Mouse (Mus musculus) liver, adult 2 months (tissue): Measurements from ENCODE around the gene Mark1. TPM values are rescaled to one million over a fixed set of nuclear protein-coding genes. Genes with fewer than 3 reads are reported as not detected.

Experiments
- DNase-seq: peaks from one replicate; pipeline ENCODE4 v3.0.0-alpha.2; 2011; ENCODE audit warnings: low read depth, low spot score; ENCODE audit errors: extremely low read depth
- H3K27ac ChIP-seq: fragments of 200-500 bp; replicated peaks from 2 replicates; pipeline ENCODE4 v1.5.1; 2012; ENCODE audit warnings: low read depth, mild to moderate bottlenecking, control low read depth, inconsistent platforms, low read length; ENCODE audit not compliant: insufficient read depth
- H3K27me3 ChIP-seq: fragments of 200-500 bp; 2 replicates; pipeline ENCODE4 v1.6.1; 2012; ENCODE audit warnings: mild to moderate bottlenecking, moderate library complexity, low read length, inconsistent platforms; ENCODE audit not compliant: control insufficient read depth, insufficient read depth
- H3K36me3 ChIP-seq: fragments of 200-500 bp; 2 replicates; pipeline ENCODE4 v1.6.1; 2012; ENCODE audit warnings: low read length, inconsistent platforms; ENCODE audit not compliant: control insufficient read depth, insufficient read depth
- H3K4me1 ChIP-seq: fragments of 200-500 bp; 2 replicates; pipeline ENCODE4 v1.6.1; 2011; ENCODE audit warnings: low read length; ENCODE audit not compliant: control insufficient read depth, insufficient read depth
- H3K4me3 ChIP-seq: fragments of 200-500 bp; 2 replicates; pipeline ENCODE4 v1.5.1; 2011; ENCODE audit warnings: low read depth, mild to moderate bottlenecking, control low read depth, low read length, moderate library complexity; ENCODE audit not compliant: insufficient read depth
- H3K79me2 ChIP-seq: fragments of 200-500 bp; 2 replicates; pipeline ENCODE4 v1.6.1; 2012; ENCODE audit warnings: inconsistent platforms, mild to moderate bottlenecking, low read length, moderate library complexity; ENCODE audit not compliant: control insufficient read depth, insufficient read depth
- H3K9ac ChIP-seq: fragments of 200-500 bp; 2 replicates; pipeline ENCODE4 v1.6.1; 2012; ENCODE audit warnings: low read depth, mild to moderate bottlenecking, control low read depth, inconsistent platforms, low read length
- CTCF ChIP-seq: fragments of 200-500 bp; IDR thresholded peaks from 2 replicates; pipeline ENCODE4 v1.5.1; 2011; ENCODE audit warnings: low read depth, low read length, control low read depth
- POLR2A ChIP-seq: fragments of 200-500 bp; IDR thresholded peaks from 2 replicates; pipeline ENCODE4 v1.6.1; 2011; ENCODE audit warnings: low read length, control low read depth; ENCODE audit not compliant: insufficient read depth; ENCODE audit errors: extremely low read depth
- WGBS: fragments of 180-500 bp; shearing (Covaris S2); methylation state at CpG from one replicate; pipeline ENCODE4 v1.1.7; 2018; 5-methylcytosine and 5-hydroxymethylcytosine counted together
- polyA plus RNA-seq: library from polyadenylated mRNA; depleted of rRNA; stranded (reverse); fragments of >200 nt; gene quantifications from 2 replicates; pipeline ENCODE4 v1.2.3, GENCODE M21; 2012
- total RNA-seq: library from RNA; depleted of rRNA; stranded (reverse); fragments of >200 nt; gene quantifications from 2 replicates; pipeline ENCODE4 v1.2.3, GENCODE M21; 2014

Mark1 gene
- total and polyA plus RNA-seq, 2 experiments = 0.46 to 0.64 TPM

DNA sequence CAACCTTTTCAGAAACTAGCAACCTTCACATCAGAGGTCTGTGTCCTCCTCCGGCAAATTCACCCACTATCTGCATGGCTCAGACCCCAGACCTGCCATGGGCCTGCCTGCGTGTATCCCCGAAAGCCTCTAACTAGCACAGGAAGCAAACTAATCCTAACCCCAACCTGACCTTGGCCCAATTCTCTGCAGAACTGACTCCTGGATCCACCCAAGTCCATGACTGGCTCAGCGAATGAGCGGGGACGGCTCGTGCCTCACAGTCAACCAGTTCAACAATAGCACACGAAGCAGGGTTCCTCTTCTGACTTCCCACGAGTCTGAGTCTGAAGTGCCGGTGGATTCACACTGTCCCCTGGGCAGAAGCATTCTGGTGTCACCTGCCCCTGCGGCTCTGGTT is 125.5 kb downstream of the Mark1 start:
- no peaks in the 10 kb centered on the region for H3K27me3 ChIP-seq
- peaks cover 6% of the 10 kb centered on the region; the same call in 1 of the 2 replicates for H3K36me3 ChIP-seq
- 31% methylated on average over 11 of the region's 11 CpGs for WGBS
- H3K4me3 ChIP-seq = no peak overlapping the region
- peak overlapping the region; percentile 42 for H3K27ac ChIP-seq
- no peak for TF ChIP-seq POLR2A
- TF ChIP-seq CTCF = no peak
- H3K79me2 ChIP-seq = peaks cover 18% of the 10 kb centered on the region
- 0 out of 2 replicates have a peak overlapping the region, but pooled peaks have one; percentile 1 for H3K9ac ChIP-seq
- peak; percentile 71 for DNase-seq
- peaks cover 65% of the 10 kb centered on the region for H3K4me1 ChIP-seq

DNA sequence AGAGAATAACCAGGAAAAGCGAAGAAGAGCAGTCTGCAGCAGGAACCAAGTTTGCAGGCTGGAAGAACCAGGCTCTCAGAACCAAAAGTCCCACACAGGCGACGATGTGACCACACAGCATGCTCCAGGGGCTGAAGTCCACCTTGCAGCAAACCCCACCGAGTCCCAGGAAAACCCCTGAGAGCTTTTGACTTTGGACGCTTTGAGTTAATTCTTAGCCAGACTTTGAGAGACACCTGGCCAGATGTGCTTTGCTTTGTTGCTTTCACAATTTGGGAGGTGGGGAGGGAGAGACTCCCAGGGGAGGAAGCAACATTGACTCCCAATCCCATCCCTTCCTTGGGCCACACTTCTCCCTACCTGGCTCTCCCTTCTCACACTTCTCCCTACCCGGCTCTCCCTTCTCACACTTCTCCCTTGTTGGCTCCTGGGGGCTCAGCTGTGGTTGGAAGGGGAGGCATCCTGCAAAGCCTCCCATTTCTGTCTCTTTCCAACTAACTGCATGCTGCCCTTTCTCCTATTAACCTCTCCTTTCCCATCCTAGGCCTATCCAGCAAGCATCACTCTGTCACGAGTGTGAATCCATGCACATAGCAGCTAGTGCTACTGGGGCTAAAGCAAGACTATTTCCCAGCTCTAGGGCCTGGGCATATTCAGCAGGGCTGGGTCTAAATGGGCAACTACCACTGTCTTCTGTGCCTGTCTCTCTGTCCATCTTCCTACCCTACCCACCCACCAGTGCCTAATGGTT is 127.1 kb downstream of the Mark1 start:
- peaks cover 5% of the 10 kb centered on the region for H3K79me2 ChIP-seq
- TF ChIP-seq POLR2A = no peak
- no peak for TF ChIP-seq CTCF
- H3K36me3 ChIP-seq = peaks cover 6% of the 10 kb centered on the region; the same call in 1 of the 2 replicates
- peak overlapping the region; percentile 94 for H3K27ac ChIP-seq
- peaks cover 64% of the 10 kb centered on the region for H3K4me1 ChIP-seq
- 22% methylated on average over 7 of the region's 7 CpGs for WGBS
- peak overlapping the region; percentile 59 for H3K9ac ChIP-seq
- no peaks in the 10 kb centered on the region for H3K27me3 ChIP-seq
- H3K4me3 ChIP-seq = no peak overlapping the region
- DNase-seq = peak; percentile 95

DNA sequence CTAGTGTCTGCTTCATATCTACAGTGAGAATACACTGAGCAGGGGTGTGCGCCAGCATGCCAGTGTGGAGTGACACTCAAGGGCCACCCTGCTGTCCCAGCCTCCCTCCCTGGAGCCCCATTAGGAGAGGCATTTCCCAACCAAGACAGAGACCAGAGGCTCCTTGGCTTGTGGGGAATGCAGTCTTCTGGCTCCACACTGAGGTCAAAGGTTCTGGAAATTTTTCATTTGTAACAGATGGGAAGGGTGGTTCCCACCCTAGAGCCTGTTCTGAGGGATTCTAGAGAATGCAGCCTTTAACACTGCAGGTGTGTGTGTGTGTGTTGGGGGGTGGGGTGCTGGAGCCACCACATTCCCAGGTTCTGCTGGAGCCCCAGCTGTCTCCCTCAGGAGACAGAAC is 127.9 kb downstream of the Mark1 start:
- WGBS = 48% methylated on average over 1 of the region's 1 CpGs
- peak overlapping the region; percentile 94 for H3K27ac ChIP-seq

DNA sequence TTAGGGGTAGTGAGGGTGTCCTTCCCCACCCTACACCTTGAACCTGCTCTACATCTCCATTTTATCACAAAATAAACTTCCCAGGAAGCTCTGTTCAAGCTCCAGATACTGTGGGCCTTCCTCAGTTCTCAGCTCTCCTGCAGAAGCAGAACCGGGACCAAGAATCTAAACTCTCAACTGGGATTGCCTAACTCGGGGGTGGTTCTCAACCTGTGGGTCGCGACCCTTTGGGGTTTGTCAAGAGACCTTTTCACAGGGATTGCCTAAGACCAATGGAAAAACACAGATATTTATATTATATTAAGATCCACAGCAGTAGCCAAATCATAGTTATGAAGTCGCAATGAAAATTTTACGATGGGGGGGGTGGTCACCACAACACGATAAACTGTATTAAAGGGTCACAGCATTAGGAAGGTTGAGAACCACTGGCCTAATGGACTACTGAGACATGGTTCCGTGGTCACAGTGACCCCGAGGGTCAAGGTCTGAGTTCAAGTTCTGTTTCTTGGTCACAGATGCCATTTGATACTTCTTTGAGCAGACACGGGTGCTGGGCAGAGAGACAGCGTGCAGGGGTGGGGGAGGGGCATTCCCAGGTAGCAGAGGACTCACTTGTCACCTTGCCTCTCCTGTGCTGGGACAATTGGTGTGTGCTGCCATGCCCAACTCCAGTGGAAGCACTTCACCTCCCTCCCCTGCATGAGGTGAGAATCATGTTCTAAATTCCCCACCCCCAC is 128.6 kb downstream of the Mark1 start:
- Histone ChIP-seq H3K4me3 (no peak overlapping the region), H3K36me3 (peaks cover 6% of the 10 kb centered on the region; the same call in 1 of the 2 replicates), H3K27me3 (no peaks in the 10 kb centered on the region), H3K79me2 (peaks cover 5% of the 10 kb centered on the region), H3K4me1 (peaks cover 67% of the 10 kb centered on the region), H3K9ac (no peak overlapping the region), H3K27ac (peak overlapping the region; percentile 94)
- WGBS = 23% methylated on average over 11 of the region's 11 CpGs
- TF ChIP-seq CTCF (no peak), POLR2A (no peak)
- peak; percentile 85 for DNase-seq

More for the DNA sequence above, 127.9 kb downstream of the Mark1 start:
- H3K9ac ChIP-seq = peak overlapping the region; percentile 59
- no peak for DNase-seq
- H3K79me2 ChIP-seq = peaks cover 5% of the 10 kb centered on the region
- H3K27me3 ChIP-seq = no peaks in the 10 kb centered on the region
- no peak for TF ChIP-seq CTCF
- no peak for TF ChIP-seq POLR2A
- no peak overlapping the region for H3K4me3 ChIP-seq
- H3K36me3 ChIP-seq = peaks cover 6% of the 10 kb centered on the region; the same call in 1 of the 2 replicates
- H3K4me1 ChIP-seq = peaks cover 68% of the 10 kb centered on the region

DNA sequence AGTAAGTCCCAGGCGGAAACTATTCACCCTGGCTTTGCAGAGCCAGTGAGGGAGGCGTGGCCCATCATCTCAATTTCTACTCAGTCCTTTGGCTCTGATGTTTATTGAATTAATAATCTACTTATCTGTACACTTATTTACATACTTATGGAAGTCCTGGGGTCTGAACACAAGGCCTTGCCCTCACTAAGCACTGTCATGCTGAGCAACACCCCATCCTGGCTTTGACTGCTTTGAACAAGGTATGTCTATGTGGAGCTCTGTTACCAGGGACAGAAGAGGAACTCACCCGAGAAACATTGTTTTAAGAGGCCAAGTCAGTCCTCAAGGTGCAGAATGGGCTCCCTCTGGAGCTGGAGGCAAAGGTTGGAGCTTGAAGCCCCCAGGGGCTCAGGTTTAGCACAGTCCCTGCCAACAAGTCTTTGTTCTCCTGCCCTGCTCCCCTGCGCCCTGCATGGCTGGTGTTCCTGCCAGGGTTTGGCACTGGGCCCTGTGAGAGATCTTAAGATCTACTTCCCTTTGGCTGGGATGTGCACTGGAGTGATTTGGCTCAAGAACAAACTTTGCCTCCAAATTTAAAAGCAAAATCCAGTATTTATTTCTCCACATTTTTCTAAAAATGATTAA is 129.3 kb downstream of the Mark1 start:
- Histone ChIP-seq H3K4me1 (peaks cover 62% of the 10 kb centered on the region), H3K36me3 (peaks cover 6% of the 10 kb centered on the region; the same call in 1 of the 2 replicates), H3K27me3 (no peaks in the 10 kb centered on the region), H3K9ac (peak overlapping the region; percentile 25; the same call in 1 of the 2 replicates), H3K27ac (peak overlapping the region; percentile 94), H3K79me2 (no peaks in the 10 kb centered on the region), H3K4me3 (no peak overlapping the region)
- 22% methylated on average over 4 of the region's 4 CpGs for WGBS
- DNase-seq = peak; percentile 62
- TF ChIP-seq POLR2A (no peak), CTCF (no peak)
